Mouse (Mus musculus) MEL (cell line): ENCODE data around the gene Noa1.

Experiments used
- BHLHE40 ChIP-seq: IDR thresholded peaks from 2 replicates; pipeline ENCODE4 v1.6.1; 2012; ENCODE audit warnings: low read depth, mild to moderate bottlenecking, inconsistent platforms, low read length, improper control_type of control experiment, borderline replicate concordance
- CTCF ChIP-seq, 3 experiments: IDR thresholded peaks in 2 of 3; conservative IDR thresholded peaks in 1 of 3; 2 replicates each; pipeline ENCODE4 v1.5.1; 2011 to 2012; ENCODE audit warnings: low read length in 3 of 3, low read depth in 2 of 3, mild to moderate bottlenecking in 2 of 3, improper control_type of control experiment in 1 of 3, inconsistent platforms in 1 of 3, mixed read lengths in 1 of 3, moderate library complexity in 1 of 3; ENCODE audit not compliant: control insufficient read depth in 1 of 3, insufficient read depth in 1 of 3, poor library complexity in 1 of 3, severe bottlenecking in 1 of 3
- E2F4 ChIP-seq: IDR thresholded peaks from 2 replicates; pipeline ENCODE4 v1.6.1; 2011; ENCODE audit warnings: low read depth, low read length, improper control_type of control experiment, borderline replicate concordance
- ETS1 ChIP-seq: IDR thresholded peaks from 2 replicates; pipeline ENCODE4 v1.6.1; 2012; ENCODE audit warnings: low read depth, mild to moderate bottlenecking, inconsistent platforms, low read length, improper control_type of control experiment, moderate library complexity
- JUND ChIP-seq: IDR thresholded peaks from 2 replicates; pipeline ENCODE4 v1.6.1; 2011; ENCODE audit warnings: low read depth, mild to moderate bottlenecking, improper control_type of control experiment, low read length
- MXI1 ChIP-seq: IDR thresholded peaks from 2 replicates; pipeline ENCODE4 v1.6.1; 2011; ENCODE audit warnings: mild to moderate bottlenecking, low read depth, low read length, improper control_type of control experiment
- POLR2A ChIP-seq, 2 experiments: IDR thresholded peaks; 2 replicates each; pipeline ENCODE4 v1.6.1; 2011 to 2012; ENCODE audit warnings: low read length in 2 of 2, mild to moderate bottlenecking in 2 of 2, control low read depth in 1 of 2, improper control_type of control experiment in 1 of 2, low read depth in 1 of 2, moderate library complexity in 1 of 2; ENCODE audit not compliant: control insufficient read depth in 1 of 2, insufficient read depth in 1 of 2, poor library complexity in 1 of 2
- SMC3 ChIP-seq: IDR thresholded peaks from 2 replicates; pipeline ENCODE4 v1.6.1; 2011; ENCODE audit warnings: low read depth, low read length, improper control_type of control experiment
- UBTF ChIP-seq: IDR thresholded peaks from 2 replicates; pipeline ENCODE4 v1.6.1; 2012; ENCODE audit warnings: low read depth, mild to moderate bottlenecking, inconsistent platforms, low read length, improper control_type of control experiment, moderate library complexity, borderline replicate concordance; ENCODE audit not compliant: insufficient read depth
- ZC3H11A ChIP-seq: IDR thresholded peaks from 2 replicates; pipeline ENCODE4 v1.6.1; 2012; ENCODE audit warnings: low read depth, mild to moderate bottlenecking, inconsistent platforms, low read length, improper control_type of control experiment
- ZMIZ1 ChIP-seq: IDR thresholded peaks from 2 replicates; pipeline ENCODE4 v1.6.1; 2012; ENCODE audit warnings: low read depth, mild to moderate bottlenecking, inconsistent platforms, low read length, improper control_type of control experiment, moderate library complexity

DNA sequence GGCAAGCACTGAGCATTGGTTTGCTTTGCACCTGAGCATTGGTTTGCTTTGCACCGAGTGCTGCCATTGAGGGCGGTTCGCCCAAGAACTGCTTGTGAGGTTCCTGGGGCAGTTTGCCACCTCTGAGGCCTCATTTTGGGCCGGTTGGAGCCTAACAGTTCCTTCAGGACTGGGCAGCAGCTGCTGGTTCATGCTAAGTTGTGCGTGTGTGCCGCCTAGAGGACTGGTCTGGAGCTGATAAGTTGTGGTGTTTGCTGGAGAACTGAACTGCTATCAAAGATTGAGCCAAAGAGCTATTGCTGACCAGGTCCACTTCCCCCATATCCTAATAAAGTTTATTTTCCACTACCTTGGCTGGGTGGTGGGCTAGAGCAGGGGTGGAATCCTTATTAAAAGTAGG lies 32.7 kb downstream of the Noa1 start:
- TF ChIP-seq POLR2A (IDR thresholded peaks at IDR 0.05; ENCODE audit: control insufficient read depth in 1 of 2, insufficient read depth in 1 of 2, low read depth in 1 of 2, low read length in 2 of 2, poor library complexity in 1 of 2) (no peak), ZMIZ1 (no peak), E2F4 (no peak), ZC3H11A (no peak), SMC3 (no peak), CTCF (IDR thresholded peaks at IDR 0.05 in 2 of 3, conservative IDR thresholded peaks at IDR 0.05 in 1 of 3; ENCODE audit: control insufficient read depth in 1 of 3, insufficient read depth in 1 of 3, low read depth in 2 of 3, low read length in 3 of 3, poor library complexity in 1 of 3, severe bottlenecking in 1 of 3) (no peak), ETS1 (no peak), MXI1 (no peak), JUND (no peak), UBTF (no peak), BHLHE40 (no peak)
